Mouse (Mus musculus) midbrain, embryonic 14.5 days (tissue): ENCODE measurements around the gene Rragb. TPM values are rescaled to one million over a fixed set of nuclear protein-coding genes. Genes with fewer than 3 reads are reported as not detected.

Experiments
- ATAC-seq: fragments of 200-750 bp; cut with Nextera tagmentation; 2 replicates; pipeline ENCODE4 v1.8.0; 2017; ENCODE audit warnings: moderate number of reproducible peaks, moderate library complexity; ENCODE audit not compliant: low FRiP score, low TSS enrichment
- DNase-seq: peaks from one replicate; pipeline ENCODE4 v3.0.0-alpha.2; 2015
- H3K27ac ChIP-seq: fragments of 300-500 bp; sonication (generic); replicated peaks from 2 replicates; pipeline ENCODE4 v1.5.1; 2014; ENCODE audit warnings: mild to moderate bottlenecking, low read depth, low read length, moderate library complexity
- H3K27me3 ChIP-seq: fragments of 300-500 bp; sonication (generic); 2 replicates; pipeline ENCODE4 v1.6.1; 2014; ENCODE audit warnings: low read length, control low read depth, mixed read lengths; ENCODE audit not compliant: control insufficient read depth, insufficient read depth
- H3K36me3 ChIP-seq: fragments of 300-500 bp; sonication (generic); 2 replicates; pipeline ENCODE4 v1.6.1; 2014; ENCODE audit warnings: low read length, control low read depth; ENCODE audit not compliant: control insufficient read depth, insufficient read depth
- H3K4me1 ChIP-seq: fragments of 300-500 bp; sonication (generic); 2 replicates; pipeline ENCODE4 v1.6.1; 2014; ENCODE audit warnings: mild to moderate bottlenecking, antibody characterized with exemption, low read length, control low read depth; ENCODE audit not compliant: control insufficient read depth, insufficient read depth
- H3K4me2 ChIP-seq: fragments of 300-500 bp; sonication (generic); 2 replicates; pipeline ENCODE4 v1.6.1; 2014; ENCODE audit warnings: mild to moderate bottlenecking, low read length, moderate library complexity
- H3K4me3 ChIP-seq: fragments of 300-500 bp; sonication (generic); replicated peaks from 2 replicates; pipeline ENCODE4 v1.5.1; 2014; ENCODE audit warnings: low read depth, low read length
- H3K9ac ChIP-seq: fragments of 300-500 bp; sonication (generic); replicated peaks from 2 replicates; pipeline ENCODE4 v1.6.1; 2014; ENCODE audit warnings: mild to moderate bottlenecking, low read length, moderate library complexity
- H3K9me3 ChIP-seq: fragments of 300-500 bp; sonication (generic); 2 replicates; pipeline ENCODE4 v1.6.1; 2016; ENCODE audit warnings: low read length, control low read depth, mixed read lengths; ENCODE audit not compliant: control insufficient read depth
- WGBS: fragments of 180-500 bp; shearing (Covaris S2); extraction: QIAGEN DNeasy Blood & Tissue Kit; methylation state at CpG from one replicate; pipeline ENCODE4 v1.1.7; 2014; 5-methylcytosine and 5-hydroxymethylcytosine counted together
- polyA plus RNA-seq: library from polyadenylated mRNA; unstranded; fragments of >200 nt; fragmentation: Nextera tagmentation; extraction: Ambion mirVana; gene quantifications from 2 replicates; pipeline ENCODE4 v1.2.1, GENCODE M21; 2014

Gene Rragb
- polyA plus RNA-seq, 1 experiment from 2014 or later = 7.3 TPM

- no peaks in the 10 kb centered on the region for H3K27me3 ChIP-seq
- ATAC-seq = no peak
- H3K9me3 ChIP-seq = no peaks in the 10 kb centered on the region
- no peak overlapping the region for H3K9ac ChIP-seq
- H3K27ac ChIP-seq = no peak overlapping the region
- no peak overlapping the region for H3K4me2 ChIP-seq
- H3K4me3 ChIP-seq = no peak overlapping the region
- 67% methylated on average over 1 of the region's 1 CpGs for WGBS
- no peak for DNase-seq
- no peaks in the 10 kb centered on the region for H3K4me1 ChIP-seq
- H3K36me3 ChIP-seq = no peaks in the 10 kb centered on the region
Measured at GRCm38 (mm10) chrX:153211101-153211500, 71.3 kb downstream of the Rragb start.

Other genes starting within 250 kb of the Rragb start
- gene Usp51, start 133.5 kb upstream of the Rragb start, polyA plus RNA-seq = 3.7 and 4.3 TPM in 2 replicates
- 135 and 153 TPM in 2 replicates for gene Mageh1, start 102.4 kb upstream of the Rragb start, polyA plus RNA-seq
- 0.58 and 0.86 TPM in 2 replicates for gene Foxr2, start 21.2 kb upstream of the Rragb start, polyA plus RNA-seq
- 6.4 and 6.9 TPM in 2 replicates for gene Klf8, start 97.5 kb downstream of the Rragb start, polyA plus RNA-seq